Mouse (Mus musculus) spleen, adult 18-20 months (tissue): ENCODE data around the gene Chrnb1.

ENCODE experiments used
- DNase-seq, 2 experiments: peaks; one replicate each; pipeline ENCODE4 v3.0.0; 2022; ENCODE audit warnings: mixed read lengths in 2 of 2

Gene Chrnb1

GRCm38 (mm10) chr11:69767625-69767909 lies 28.2 kb downstream of the Chrnb1 start:
- no peak for DNase-seq

DNA sequence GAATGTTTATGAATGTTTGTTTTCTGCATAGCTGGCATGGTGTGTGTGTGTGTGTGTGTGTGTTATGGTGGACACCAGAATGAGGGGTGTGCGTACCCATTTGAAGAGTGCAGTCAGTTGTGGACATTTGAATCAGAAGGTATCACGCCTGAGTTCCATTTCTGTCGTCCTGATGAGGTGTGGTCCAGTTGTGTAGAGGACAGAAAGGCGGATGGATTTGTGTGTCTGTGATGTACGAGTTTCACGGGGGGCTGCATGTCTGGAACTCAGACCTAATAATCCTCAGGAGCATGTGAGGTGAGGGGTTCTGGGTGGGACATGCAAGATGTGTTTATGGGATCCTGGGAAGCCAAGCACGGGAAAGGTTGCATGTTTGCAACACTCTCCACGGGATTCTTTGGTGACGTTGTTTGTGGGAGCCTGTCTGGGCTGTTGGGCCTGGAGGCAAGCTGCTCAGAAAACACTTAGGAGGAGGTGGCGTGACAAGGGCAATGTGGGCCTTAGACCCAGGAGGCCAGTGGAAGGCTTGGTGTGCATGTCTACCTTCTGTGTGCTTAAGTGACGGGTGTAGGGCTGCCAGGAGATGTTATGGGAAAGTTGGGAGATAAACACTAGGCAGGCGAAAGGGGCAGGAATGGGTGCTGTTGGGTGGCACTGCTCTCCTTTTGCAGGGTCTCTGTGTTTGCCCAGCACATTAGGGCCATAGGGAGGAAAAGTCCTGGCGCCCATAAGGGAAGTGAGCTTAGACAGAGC lies 28.7 kb downstream of the Chrnb1 start:
- DNase-seq, result no peak

- peak; percentile 68 to 75 for DNase-seq
Observed at GRCm38 (mm10) chr11:69766126-69766609, 29.6 kb downstream of the Chrnb1 start.

DNA sequence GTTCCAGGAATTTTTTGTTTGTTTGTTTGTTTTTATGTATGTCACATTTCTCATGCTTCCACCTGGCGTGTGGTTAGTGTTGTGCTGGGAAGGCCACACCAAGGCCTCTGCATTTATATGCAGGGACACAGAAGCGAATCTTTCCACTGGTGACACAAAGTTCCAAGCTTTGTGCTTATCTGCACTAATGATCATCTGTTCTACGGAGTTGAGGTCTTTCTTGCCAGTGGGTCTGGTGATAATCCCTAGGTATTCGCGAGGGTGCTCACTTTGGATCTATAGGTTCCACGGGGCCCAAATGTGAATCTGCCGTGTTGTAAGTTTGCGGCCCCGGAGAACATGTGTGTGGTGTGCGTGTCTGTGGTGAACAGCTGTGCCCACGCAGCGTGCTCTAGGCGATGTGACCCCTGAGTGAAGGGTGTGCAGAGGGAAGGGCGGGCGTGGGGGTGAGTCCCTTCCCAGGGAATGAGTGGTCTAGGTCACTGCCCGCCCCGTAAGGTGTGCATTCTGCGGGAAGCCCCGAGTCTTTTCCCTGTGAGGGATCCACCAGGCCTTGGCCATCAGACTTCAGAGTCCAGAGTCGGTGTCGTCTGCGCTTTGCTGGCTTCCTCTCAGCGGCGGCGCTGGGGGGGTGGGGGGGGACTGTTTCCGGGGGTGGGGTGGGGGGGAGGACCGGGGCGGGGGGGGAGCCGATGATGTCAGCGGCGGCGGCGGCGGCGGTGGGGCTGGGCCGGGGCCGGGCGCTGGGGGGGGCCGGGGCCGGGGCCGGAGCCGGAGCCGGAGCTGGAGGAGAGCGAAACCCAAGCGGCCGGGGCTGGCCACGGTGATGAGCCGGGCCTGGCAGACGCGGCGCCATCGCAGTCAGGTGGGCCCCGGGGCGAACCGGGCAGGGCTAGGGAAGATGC lies 30.3 kb downstream of the Chrnb1 start, which contains the start of gene Zbtb4:
Zbtb4 (plus strand) TSS at position 692 of the 905 bp plus-strand sequence.
- DNase-seq, result peak; percentile 46 to 49

DNA sequence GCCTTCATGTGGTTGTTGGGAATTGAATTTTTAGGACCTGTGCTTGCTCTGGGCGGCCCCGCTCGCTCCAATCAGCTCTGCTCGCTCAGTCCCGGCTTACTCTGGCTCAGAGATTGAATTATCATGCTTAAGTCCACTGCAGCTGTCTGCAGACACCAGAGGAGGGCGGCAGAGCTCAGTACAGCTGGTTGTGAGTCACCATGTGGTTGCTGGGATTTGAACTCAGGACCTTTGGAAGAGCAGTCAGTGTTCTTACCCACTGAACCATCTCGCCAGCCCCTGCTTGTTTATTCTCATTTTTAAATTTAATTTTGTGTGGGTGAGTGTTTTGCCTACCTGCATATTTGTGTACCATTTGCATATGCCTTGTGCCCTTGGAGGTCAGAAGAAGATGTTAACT lies 32.2 kb downstream of the Chrnb1 start:
- DNase-seq, result no peak

DNA sequence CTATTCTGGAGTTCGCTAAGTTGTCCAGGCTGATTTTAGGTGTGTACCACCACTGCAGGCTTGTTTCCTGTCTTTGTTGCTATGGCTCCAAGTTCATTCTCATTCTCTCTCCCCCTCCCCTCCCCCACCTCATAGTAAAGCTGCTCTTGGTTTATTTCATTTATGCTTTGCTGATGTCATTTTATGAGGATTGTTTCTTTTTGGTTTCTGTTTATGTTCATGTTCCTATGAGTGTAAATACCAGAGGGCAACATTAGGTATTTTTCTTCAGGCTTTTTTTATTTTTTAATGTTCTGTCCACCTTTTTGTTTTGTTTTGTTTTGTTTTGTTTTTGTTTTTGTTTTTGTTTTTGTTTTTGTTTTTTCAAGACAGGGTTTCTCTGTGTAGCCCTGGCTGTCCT lies 33.9 kb downstream of the Chrnb1 start, which contains the start of gene Slc35g3:
Slc35g3 (minus strand) TSS at position 101 of the 400 bp plus-strand sequence.
- DNase-seq, result no peak

DNA sequence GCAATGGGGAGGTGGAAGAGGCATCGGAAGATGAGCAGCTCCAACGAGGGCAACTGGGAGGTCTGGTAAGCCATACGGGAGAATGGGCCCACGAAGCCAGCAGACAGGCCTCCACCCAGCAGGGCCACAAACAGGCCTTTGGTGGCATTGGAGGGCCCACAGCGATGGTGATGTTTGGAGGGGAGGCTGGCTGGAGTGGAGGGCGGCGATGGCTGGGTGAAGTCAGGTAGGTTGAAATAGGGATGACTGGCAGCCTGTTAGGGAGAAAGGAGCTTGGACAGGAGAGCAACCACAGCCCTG lies 34.9 kb downstream of the Chrnb1 start:
- no peak for DNase-seq

DNA sequence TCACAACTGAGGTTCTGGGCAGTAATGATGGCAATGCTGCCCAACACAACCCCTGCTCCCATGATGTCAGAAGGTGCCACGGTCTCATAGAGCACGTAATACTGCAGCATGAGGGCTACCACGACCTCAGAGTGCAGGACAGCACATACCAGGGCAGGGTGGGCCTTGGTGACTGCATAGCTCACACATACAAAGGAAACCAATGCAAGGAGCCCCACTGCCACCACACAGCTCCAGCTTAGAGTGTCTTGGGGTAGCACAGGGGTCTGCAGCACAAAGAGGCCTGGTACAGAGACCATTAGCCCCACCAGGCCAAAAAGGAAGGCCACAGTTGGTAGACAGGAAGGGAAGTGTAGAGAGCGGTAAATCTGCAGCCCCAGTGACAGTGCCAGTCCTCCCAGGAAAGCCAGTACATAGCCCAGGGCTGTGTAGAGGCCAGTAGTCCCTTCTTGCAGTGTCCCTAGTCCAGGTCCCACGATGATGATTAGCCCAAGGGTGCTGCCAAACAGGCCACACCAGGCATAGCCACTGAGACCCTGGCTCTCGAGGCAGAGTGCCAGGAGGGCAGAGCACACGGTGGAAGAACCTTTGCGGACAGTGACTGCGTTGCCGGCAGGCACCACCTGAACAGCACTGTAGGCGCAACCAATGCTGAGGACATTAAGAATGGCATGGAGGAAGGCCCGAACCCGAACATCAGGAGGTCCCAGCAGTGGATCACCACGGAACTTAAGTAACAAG lies 35.4 kb downstream of the Chrnb1 start:
- DNase-seq, result no peak

DNA sequence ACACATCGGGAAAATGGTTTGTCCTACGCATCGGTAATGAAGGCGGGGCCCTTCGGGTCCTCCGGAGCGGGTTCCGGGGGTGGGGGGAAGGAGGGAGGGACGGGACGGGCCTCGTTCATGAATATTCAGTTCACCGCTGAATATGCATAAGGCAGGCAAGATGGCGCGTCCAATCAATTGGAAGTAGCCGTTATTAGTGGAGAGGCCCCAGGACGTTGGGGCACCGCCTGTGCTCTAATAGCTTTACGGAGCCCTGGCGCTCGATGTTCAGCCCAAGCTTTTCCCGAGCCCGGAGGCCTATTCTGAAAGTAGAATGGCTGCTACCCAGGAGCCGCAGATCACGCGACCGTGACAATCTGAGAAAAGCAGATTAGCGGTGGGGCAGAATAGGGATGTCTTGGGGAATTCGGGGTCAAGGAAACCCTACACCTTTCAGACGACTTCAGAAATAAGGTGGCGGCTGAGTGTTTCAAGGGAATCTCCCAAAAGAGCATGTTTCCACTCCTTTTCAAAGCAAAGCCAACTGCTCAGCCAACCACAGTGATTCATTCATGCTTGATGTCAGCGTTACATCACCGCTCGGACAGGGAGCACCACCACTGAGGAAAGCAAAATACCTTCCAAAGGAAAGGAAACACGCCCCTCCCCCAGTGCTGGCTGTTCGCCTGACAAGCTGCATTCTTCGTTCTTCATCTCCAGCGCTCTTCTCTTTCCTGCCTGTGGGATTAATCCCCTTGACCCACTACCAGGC lies 36.6 kb downstream of the Chrnb1 start:
- peak; percentile 74 to 79 for DNase-seq

- peak; percentile 95 for DNase-seq
Observed at GRCm38 (mm10) chr11:69758478-69758970, 37.2 kb downstream of the Chrnb1 start, which contains the start of gene Polr2a. TSS of gene Polr2a (minus strand) at chr11:69758637.

- peak; percentile 92 to 97 for DNase-seq
Observed at GRCm38 (mm10) chr11:69758090-69758456, 37.7 kb downstream of the Chrnb1 start.

DNA sequence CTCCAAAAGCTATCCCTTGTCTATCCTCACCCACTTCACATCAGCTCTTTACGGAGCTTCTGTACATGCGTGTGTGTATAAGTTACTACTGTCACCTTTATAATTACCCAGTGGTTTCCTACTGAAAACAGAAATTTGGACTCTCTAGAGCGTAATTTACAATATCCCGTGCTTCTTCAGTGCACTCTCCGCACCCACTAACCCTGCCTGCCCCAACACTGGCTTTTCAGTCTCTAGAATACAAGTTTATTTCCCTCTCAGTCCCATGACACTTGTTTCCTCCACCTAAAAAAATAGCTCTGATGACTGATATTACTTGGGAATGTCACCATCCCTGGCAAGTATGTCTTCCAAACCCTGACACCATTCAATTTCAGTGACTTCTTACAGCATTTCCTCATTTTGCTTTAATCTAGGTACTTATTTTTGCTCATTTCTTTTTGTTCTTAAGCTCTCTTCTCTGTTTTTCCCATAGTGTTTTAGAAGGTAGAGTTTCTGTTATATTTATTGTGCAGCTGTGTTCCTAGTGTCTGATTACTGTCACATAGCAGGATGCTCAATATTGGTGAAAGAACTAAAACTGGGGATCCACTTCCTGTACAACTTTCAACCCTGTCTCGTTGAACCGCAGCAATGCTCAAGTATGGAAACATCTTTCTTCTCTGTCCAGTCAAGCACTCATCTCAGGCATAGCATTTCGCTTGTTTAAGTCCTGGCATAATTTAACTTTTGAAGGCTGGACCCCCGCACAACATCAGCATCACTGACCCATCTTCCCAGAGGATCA lies 38.2 kb downstream of the Chrnb1 start:
- no peak for DNase-seq

GRCm38 (mm10) chr11:69754701-69755100 lies 41.0 kb downstream of the Chrnb1 start:
- DNase-seq, result no peak

GRCm38 (mm10) chr11:69754233-69754632 lies 41.5 kb downstream of the Chrnb1 start:
- no peak for DNase-seq

DNA sequence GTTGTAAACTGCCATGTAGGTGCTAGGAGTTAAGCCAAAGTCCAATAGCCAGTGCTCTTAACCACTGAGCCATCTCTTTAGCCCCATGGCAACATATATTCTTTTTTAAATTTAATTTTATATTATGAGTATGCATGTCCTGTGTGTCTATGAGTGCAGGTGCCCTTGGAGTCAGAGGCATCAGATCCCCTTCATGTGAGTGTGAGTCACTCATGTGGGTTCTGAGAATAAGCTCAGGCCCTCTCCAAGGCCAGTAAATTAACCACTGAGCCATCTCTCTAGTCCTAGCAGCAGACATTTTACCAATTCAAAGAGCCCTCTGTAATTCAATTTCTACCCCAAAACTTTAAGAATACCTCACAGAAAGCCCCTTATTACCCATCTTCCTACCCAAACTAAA lies 43.1 kb downstream of the Chrnb1 start:
- no peak for DNase-seq

GRCm38 (mm10) chr11:69751635-69752034 lies 44.1 kb downstream of the Chrnb1 start:
- no peak for DNase-seq
